Mouse (Mus musculus) retina, adult 2 months (tissue): ENCODE measurements at regions not wholly inside any gene's neighbourhood (a gene's known extent, or its start where the extent isn't known, plus 50 kb on each side); places are given as distances from the start of the nearest gene placed in this dataset.
A peak's percentile ranks its signal among the peaks of the same experiment; 100 is the strongest.

Source experiments
- DNase-seq: peaks from one replicate; pipeline ENCODE4 v3.0.0-alpha.2; 2012; ENCODE audit warnings: low read depth, low spot score

DNA sequence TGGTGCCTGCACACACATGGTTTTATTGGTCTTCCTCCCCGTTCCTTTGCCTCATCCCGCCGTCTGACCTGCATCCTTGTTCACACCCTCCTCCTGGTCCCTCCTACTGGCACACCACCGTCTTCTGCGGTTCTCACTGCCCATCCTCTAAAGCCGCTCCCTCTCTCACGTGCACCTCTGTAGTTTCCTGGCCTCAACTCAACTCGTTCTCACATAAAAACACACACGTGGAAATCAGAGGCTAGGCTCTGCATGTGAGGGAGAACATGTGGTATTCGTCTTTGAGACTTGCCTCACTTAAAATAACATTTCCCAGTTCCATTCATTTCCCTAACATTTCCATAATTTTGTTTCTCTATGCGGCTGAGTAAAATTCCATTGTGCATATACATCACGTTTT is 69.5 kb downstream of the Aldh8a1 start:
- no peak for DNase-seq

DNA sequence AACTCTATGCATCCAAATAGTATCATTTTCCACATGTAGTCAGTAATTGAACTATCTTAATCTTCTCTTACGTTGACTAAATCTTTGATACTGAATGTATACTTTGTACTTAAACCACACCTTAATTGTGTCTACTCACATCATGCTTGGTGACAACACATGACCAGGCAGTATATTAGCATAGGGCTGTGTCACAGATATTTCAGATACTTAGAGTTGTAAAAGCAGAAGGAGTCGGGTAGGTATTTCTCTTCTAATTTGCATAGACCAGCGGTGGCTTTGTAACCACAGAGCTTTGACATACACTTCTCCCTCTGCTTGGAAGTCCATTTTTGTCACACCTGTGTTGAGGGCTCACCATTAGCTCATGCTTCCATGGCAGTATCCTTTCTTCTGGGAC is 71.0 kb downstream of the Aldh8a1 start:
- DNase-seq: no peak

DNA sequence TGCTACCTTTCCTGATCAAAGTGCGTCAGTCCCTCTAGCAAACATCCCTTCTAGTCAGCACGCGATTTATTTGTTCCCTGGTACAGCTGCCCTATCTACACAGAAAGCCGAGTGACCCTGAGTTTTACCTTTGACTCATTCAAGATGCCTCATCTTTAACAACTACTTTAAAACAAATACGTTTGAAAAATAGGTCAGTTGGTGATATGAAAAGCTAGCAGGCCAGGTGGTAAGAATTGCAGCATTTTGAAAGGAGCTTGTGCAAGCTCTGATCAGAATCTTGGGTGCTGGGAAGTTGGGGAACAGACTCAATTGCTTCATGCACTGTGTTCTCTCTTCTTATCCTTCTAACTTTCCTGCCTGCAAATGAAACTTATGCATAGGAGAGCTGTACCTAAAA is 71.9 kb downstream of the Aldh8a1 start:
- DNase-seq: no peak

DNA sequence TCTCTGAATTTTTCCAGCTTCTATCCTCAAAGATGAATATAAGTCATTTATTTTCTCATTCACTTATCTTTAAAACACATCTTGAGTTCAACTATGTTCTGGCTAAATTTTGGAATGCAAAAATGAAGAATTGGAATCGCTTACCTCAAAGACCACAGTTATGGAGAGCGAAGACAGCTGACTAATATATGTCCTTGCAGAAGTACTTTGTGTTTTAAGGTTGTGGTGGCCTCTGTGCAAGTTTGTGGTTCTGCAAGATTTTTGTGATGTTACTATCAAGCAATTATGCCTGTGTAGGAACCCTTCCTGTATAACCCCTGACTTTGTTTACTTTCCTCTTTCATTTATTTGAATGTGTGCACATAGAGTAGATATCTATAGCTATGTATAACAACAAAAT is 75.5 kb downstream of the Aldh8a1 start:
- DNase-seq: no peak

DNA sequence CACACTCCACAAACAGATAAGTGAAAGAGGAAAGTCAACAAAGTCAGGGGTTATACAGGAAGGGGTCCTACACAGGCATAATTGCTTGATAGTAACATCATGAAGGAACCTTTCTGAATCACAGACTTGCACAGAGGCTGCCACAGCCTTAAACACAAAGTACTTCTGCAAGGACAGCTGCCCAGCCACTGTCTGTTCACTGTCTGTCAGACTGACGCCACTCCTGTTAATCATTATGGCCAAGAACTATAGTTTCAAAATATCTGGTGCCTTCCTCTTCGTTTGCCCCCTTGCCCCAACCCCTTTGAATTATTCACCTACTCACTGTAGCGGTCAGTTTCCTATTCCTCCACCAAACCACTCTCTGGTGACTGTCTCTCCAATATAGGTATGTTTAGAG is 76.4 kb downstream of the Aldh8a1 start:
- DNase-seq: no peak

DNA sequence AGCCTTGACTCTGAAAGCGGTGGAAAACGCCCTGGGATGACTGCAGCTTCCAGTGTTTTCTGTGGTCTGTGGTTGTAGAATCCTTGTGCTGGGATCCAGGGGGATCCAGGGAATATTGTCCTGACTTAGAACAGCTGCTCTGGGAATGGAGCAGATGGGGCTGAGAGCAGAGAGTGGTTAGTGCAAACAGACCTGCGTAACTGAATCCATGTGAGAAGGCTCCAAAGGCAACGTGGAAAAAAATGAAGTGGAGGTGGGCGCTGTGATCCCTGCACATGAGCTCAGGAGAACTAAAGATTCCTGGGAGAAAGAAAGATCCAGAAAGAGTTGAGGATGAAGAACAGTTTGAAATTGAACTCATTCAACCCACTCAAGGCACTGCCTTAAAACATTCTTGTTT is 77.1 kb downstream of the Aldh8a1 start:
- DNase-seq: no peak

DNA sequence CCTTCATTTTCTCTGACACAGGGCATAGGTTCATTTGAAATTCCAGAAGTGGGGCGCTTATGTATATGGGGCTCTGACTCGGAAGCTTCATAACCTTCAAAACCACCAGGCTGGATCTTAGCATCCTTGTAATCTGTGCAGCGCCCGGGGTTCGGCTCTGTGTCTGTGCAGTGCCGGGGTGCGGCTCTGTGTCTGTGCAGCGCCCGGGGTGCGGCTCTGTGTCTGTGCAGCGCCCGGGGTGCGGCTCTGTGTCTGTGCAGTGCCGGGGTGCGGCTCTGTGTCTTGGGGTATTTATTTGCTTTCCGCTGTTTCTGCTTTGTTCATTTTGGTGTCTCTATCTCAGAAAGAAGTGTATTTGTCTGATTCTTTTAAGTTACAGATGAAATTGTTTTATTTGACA is 77.7 kb downstream of the Aldh8a1 start:
- DNase-seq: no peak

DNA sequence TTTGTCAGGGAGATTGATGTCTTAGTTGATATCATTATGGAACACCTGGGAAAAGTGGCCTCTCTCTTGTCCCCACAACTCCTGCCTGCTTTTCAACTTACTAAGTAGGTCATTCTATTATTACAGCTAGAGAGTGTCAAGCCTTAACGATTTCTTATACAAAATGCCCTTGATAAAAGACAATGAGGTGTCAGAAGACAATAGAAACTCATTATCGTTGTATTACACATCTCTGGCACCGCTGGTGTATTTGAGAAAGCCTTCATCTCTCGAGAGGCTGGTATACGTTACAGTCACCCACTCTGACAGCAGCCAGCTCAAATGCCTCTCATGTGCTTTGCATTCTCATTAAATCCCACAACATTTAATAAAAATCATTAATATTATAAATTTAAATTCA is 78.8 kb downstream of the Aldh8a1 start:
- DNase-seq: no peak

DNA sequence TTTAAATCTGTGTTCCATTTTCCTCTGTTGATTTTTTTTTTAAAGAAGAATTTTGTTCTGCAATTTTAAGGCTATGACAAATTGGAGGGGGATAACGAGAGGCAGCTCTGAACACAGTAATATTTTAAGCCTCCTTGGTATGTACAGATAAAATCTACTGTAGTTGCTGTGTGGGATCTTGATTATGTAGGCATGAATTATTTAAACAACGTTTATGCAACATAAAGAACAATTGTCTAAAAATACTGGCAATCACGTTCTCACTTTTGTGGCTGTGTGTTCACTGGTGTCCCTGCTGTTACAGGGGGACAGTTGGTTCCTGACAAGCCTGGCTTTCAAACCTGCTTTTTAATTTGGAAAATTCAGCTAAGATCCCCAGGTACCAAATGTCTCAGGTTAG is 79.3 kb downstream of the Aldh8a1 start:
- no peak for DNase-seq

DNA sequence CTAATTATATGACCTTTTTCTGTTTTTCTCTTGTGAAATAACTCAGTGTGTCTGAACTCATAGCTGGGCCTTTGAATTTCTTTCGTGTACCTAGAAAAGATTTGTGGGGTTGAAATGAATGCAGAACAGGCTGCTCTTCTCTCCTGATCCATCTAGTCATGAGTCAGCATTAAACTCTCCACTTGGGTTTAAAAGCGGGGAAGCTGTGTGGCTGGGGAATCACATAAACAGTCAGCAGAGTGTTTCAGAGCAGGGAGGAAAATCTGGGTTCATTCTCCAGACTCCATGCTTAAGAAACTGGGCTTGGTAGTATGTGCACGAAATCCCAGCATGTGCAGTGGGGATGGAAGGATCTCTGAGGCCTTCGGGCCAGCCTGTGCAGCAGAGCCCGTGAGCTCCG is 79.9 kb downstream of the Aldh8a1 start:
- no peak for DNase-seq

DNA sequence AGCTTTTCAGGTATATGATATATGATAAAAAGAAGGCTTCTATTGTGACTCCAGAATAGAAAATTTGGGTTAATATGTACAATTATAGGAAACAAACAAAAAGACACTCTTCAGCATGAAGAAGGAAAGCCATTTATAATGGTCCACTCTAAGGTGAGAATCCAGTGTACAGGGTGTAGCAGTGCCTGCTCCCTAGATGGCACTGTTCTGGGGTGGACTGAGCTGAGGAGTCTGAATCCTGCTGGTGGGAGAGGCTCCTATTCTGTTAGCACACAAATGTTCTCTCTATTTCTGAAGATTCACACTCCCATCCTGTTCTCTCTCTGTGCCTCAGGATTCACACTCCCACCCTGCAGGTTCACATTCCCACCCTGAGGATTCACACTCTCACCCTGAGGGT is 81.5 kb downstream of the Aldh8a1 start:
- no peak for DNase-seq

DNA sequence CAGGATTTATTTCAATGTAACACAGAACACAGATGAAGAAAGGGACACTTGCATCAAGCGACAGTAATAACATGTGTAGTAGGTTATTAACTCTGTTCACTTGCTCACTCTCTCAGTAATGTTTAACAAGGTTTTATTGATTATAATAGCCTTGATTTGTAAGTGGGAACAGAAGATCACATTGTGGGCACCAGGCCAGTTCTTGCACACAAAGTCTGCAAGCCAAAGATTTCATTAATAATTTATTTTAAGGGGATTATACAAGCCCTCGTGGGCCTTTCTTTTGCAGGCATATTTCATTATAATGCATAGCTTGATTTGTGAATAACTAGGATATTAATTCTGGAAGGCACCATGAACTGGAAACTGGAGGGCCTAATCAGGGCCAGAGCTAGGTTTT is 83.0 kb downstream of the Aldh8a1 start:
- DNase-seq: no peak

DNA sequence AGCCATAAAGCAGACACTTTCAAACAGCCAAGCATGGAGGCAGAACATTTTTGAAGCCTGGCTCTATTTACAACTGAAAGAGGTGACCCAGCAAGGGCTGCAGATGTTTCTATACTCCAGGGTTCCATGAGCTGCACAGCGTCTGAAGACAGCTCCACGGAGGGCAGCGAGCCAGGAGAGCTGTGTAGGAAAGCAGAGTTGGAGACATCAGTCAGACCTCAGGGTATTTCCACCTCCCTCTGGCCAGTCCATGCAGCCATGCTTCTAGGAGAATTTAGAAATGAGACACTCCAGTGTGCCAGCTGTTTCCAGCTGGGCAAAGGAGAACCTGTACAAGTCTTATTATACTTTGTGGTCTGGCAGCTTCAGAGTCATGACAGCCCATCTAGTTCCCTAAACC is 85.8 kb downstream of the Aldh8a1 start:
- no peak for DNase-seq

DNA sequence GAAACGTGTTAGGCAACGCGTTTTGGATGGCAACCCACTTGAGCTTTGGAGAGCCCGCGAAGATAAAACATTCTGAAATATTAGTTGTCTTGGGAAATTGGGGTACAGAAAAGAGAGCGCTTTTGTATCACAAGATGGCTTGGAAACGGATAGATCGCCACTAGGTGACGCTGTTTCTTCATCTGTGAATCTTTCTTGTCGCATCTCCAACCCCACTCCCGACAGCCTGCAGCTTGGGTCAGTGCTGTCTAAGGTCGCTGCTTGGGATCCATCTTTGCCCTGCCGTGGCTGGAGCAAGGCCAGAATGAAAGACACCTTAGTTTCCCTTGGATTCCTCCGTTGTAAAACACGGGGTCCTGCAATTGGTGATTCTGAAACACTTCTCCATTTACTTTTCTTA is 88.3 kb downstream of the Aldh8a1 start:
- peak; percentile 58 for DNase-seq

DNA sequence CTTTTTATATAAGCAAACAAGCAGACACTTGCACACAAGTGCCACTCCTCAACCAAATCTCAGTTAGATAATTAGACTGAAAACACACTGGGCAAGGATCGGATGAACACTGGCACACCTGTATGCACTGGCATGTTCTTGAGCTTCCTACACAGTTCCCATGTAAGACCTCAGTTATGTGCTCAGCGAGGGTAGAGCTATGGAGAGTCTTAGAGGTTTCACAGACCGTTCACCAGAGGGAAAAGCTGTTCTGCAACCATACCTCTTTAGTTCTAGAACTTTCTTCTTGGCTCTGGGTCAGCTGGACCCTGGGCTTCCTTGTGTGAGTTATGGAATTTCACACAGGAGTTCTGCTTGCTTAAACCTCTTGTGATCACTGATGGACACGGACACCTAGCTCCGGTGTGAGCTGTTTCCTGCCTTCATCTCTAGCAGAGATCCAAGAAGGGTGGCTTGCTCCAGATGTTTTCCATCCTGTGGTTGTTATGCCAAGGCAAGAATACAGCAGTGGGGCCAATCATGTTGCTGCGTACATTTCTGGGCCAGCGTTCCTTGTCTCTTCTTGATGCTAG is 88.8 kb downstream of the Aldh8a1 start:
- DNase-seq: no peak

DNA sequence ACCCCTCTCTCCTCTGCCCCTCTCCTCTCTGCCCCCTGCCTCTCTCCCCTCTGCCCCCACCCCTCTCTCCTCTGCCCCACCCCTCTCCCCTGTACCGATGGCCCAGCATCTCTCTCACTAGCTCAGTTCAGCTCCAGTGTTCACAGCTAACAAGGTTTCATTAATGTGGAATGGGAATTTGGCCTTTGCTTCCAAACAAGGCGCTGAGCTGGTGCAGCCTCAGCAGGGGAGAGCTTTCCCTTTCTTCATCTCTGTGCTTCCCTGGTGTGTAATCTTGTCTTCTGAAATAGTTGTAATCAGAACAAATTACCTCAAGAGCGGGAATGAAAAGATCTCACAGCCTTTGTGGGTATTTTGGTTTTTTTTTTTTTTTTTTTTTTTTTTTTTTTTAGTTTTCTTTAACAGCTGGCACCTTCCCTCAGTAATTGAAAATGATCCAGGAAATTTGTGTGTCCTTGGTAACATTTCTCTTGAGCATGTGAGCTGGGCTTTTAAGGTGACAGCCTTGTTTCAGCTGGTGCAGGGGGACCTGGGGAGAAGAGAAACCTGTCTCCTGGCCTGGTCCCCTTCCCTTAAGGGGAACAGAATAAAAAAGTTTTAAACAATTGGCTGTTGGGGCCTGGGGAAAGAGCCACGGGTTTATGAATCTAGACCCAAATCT is 90.5 kb downstream of the Aldh8a1 start:
- DNase-seq: no peak

DNA sequence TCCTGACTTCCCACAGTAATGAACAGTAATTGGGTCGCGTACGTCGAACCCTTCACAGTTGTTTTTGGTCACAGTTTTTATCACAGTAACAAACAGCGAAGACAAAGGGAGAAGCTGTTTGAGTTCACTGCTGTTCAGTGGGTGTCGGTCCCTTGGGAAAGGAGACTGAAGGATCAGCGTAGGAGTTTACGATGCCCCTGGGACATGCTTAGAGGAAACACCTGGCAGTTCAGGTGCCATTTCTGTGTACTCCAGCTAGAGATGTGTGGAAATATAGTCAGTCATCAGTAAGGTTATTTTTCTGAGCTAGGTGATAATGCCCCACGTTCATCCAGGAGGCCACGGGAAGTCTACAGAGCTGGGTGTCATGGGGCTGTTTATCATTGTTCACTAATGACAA is 91.3 kb downstream of the Aldh8a1 start:
- DNase-seq: no peak

DNA sequence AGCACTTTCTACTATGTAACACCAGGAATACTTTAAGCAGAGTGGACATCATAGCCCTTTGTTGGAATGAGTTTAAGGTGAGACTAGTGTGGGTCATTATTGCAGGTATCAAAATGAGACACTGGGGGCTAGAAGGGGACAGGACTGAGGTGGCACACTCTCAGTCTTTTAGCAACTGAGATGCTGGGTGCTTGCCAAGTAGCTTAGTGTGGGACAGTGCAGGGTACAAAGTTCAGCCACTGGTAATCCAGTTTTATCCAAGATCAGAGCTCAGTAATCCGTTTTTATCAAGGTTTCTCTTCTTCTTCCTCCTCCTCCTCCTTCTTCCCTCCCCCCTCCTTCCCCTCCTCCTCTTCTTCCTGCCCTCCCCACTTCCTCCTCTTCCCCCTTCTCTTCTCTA is 92.9 kb downstream of the Aldh8a1 start:
- no peak for DNase-seq

DNA sequence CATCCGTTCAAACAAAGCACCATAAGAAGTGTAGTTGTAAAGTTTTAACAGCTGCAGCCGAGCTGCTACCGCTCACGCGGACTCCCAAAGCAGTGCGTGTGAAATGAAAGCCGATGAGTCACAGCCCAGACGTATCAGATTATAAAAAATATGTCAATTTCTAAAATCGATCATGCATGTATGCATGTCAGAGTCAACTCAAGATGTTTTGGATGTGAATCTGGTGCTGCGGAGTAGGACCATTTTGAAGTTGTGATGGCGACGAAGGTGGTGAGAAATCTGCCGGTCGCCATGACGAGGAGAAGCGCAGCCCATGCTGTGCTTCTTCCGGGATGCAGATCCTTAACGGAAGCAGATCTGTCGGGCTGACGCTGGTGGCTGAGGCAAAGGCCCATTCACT is 93.5 kb downstream of the Aldh8a1 start:
- no peak for DNase-seq

DNA sequence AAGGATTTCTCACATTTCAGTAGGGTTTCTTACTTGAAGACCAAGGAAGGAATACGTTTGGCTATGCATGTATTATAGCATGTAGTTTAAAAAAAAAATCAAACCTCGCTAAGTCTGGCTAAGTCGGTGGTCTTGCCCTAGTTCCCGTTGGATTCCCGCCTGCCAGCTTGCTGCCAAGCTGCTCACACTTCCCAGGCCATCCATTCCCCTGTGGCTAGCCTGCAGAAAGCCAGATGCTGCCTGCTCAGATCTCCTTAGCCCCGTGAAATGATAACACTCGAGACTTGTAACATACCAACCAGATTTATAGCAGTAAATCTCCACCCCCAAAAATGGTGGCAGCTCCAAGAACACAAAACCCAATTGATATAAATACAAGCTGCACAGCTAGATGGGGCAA is 97.2 kb downstream of the Aldh8a1 start:
- no peak for DNase-seq

DNA sequence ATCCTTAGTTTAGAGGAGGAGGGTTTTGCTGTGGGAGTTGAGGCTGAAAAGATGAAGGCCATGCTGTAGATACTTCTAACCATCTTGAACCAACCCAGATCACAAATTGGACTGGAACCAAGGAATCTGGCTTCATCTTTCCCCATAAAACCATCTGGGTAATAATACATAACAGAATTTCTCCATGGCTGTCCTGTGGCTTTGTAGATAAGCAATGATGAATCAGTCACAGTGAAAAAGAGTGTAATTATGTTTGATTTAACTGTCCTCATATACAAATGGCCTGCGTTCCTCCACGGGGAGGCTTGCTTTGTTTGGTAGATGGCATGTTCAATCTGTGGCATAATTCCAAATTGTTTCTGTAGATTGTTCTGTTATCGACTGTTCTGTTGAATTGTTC is 100.9 kb downstream of the Aldh8a1 start:
- no peak for DNase-seq

DNA sequence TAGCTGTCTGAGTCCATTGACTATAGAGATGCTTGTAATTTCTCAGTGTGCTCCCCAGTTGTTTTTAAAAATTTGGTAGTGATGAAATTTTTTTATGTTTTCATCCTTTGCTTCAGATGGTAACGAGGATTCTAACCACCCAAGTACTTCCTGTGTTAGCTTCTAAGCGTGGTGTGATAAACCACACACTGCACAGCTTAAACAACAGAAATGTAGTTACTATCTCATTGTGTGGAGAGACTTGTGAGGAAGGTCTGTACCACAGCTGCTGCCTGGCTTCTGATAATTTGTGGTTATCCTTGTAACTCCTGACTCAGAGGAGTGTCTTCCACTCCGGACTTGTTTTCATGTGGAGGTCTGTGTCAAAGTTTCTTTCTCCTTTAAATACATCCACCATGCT is 102.3 kb downstream of the Aldh8a1 start:
- DNase-seq: no peak

DNA sequence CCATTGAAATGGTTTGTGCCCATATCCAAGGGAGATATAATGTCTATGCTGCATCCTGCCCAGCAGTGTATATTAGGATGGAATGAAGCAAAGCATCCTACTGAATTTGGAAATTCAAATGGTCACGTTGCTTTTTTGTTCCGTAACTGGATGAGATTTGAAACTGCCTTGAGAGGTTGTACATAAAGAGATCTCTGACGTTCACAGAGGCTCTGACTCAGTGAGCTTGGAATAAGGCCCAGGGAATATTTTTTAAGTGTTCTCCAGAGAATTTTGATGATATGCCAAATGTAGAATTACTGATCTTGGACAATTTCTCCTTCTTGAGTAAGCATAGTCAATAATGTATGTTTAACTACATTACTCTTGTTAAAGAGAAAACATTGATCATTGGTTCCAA is 104.2 kb downstream of the Aldh8a1 start:
- DNase-seq: no peak

DNA sequence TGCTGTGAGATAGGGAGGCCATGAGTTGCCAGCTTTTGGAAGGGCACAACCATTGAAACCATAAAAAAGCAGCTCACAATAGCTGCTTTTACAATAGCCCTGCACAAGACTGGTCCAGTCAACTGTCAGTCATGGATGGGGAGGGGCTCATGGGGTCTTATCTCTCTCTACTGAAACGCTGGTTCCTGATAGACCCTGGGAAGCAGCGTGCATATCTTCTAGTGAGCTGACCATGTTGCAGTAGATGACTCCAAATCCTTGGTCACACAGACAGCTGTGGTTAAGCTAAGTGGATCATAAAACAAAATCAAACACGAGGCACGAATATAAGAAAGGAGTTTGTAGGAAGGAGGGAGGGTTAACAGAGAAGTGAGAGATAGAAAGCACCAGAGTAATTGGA is 105.0 kb downstream of the Aldh8a1 start:
- no peak for DNase-seq
